In genomic region chr10:75390156-75390555, GRCm38 (mm10) we compare ENCODE assay signal across 20 mouse cellular contexts. TPM values are rescaled to one million over a fixed set of nuclear protein-coding genes. Genes with fewer than 3 reads are reported as not detected.
DNase-seq lines count a peak whose midpoint lies in the region; ATAC-seq and TF ChIP-seq lines count a peak whose summit lies in the region.
"Had no signal": no experiment of that assay in that cellular context is flagged by ENCODE, and none has a peak within 500 bp of the region (broad histone marks: within the 10 kb centered on the region; RNA-seq: fewer than 3 reads in every experiment).

No protein-coding gene starts in this region.

- 81% methylated on average over 2 of the region's 2 CpGs for WGBS in liver, adult 2 months
- WGBS in liver, embryonic 11.5 days: 82% methylated on average over 2 of the region's 2 CpGs
- 60% methylated on average over 2 of the region's 2 CpGs for WGBS in hindbrain, postnatal 0 days

- no peaks in the 10 kb centered on the region for H3K36me3 ChIP-seq in liver, adult 2 months (ENCODE audit: control insufficient read depth, insufficient read depth, low read length)
- H3K36me3 ChIP-seq in liver, embryonic 11.5 days (ENCODE audit: control insufficient read depth, insufficient read depth, low read length): no peaks in the 10 kb centered on the region
- H3K36me3 ChIP-seq in splenic B cell, adult 2 months (ENCODE audit: control insufficient read depth, insufficient read depth, low read length, poor library complexity, severe bottlenecking): no peaks in the 10 kb centered on the region
- no peaks in the 10 kb centered on the region for H3K36me3 ChIP-seq in hindbrain, postnatal 0 days (ENCODE audit: insufficient read depth, low read length)
- H3K36me3 ChIP-seq: hindbrain, embryonic 13.5 days; limb, embryonic 13.5 days had no signal

- H3K79me2 ChIP-seq in liver, adult 2 months (ENCODE audit: control insufficient read depth, insufficient read depth, low read length): no peaks in the 10 kb centered on the region

- H3K9me3 ChIP-seq in liver, embryonic 11.5 days (ENCODE audit: control insufficient read depth, low read length): no peaks in the 10 kb centered on the region
- no peaks in the 10 kb centered on the region for H3K9me3 ChIP-seq in hindbrain, postnatal 0 days (ENCODE audit: low read length)
- H3K9me3 ChIP-seq: hindbrain, embryonic 13.5 days; limb, embryonic 13.5 days had no signal

- no peaks in the 10 kb centered on the region for H3K4me1 ChIP-seq in liver, adult 2 months (ENCODE audit: control insufficient read depth, insufficient read depth, low read length)
- H3K4me1 ChIP-seq in liver, embryonic 11.5 days (replicated peaks; ENCODE audit: control insufficient read depth, insufficient read depth, low read length): no peaks in the 10 kb centered on the region
- no peaks in the 10 kb centered on the region for H3K4me1 ChIP-seq in hindbrain, postnatal 0 days (ENCODE audit: insufficient read depth, low read length)
- H3K4me1 ChIP-seq: hindbrain, embryonic 13.5 days; limb, embryonic 13.5 days had no signal

- no peak overlapping the region for H3K4me2 ChIP-seq in liver, embryonic 11.5 days
- no peak overlapping the region for H3K4me2 ChIP-seq in hindbrain, postnatal 0 days (ENCODE audit: low read depth, low read length)
- H3K4me2 ChIP-seq: heart, embryonic 11.5 days; hindbrain, embryonic 13.5 days; limb, embryonic 13.5 days; midbrain, embryonic 11.5 days had no signal

- no peak overlapping the region for H3K27ac ChIP-seq in liver, adult 2 months (replicated peaks; ENCODE audit: insufficient read depth, low read depth, low read length)
- H3K27ac ChIP-seq in liver, embryonic 11.5 days (ENCODE audit: low read depth, low read length): no peak overlapping the region
- H3K27ac ChIP-seq in hindbrain, postnatal 0 days: no peak overlapping the region
- H3K27ac ChIP-seq: hindbrain, embryonic 13.5 days; limb, embryonic 13.5 days had no signal

- ATAC-seq in liver, embryonic 11.5 days (replicated peaks; ENCODE audit: low FRiP score): no peak
- peak; percentile 54; the same call in 1 of the 2 replicates for ATAC-seq in common myeloid progenitor, adult 5-6 weeks (replicated peaks; ENCODE audit: low read depth, poor library complexity, severe bottlenecking)
- no peak for ATAC-seq in hindbrain, postnatal 0 days
- ATAC-seq: forebrain, embryonic 16.5 days had no signal

- TF ChIP-seq CTCF in liver, adult 2 months (IDR thresholded peaks at IDR 0.05; ENCODE audit: low read depth, low read length): peak; percentile 62
- no peak for TF ChIP-seq CTCF in hindbrain, postnatal 0 days (IDR thresholded peaks at IDR 0.05; ENCODE audit: low read depth)

- H3K9ac ChIP-seq in liver, adult 2 months (ENCODE audit: low read depth, low read length): no peak overlapping the region
- no peak overlapping the region for H3K9ac ChIP-seq in liver, embryonic 11.5 days (ENCODE audit: low read depth, low read length)
- H3K9ac ChIP-seq in hindbrain, postnatal 0 days (replicated peaks; ENCODE audit: low read length): no peak overlapping the region
- H3K9ac ChIP-seq: hindbrain, embryonic 13.5 days; limb, embryonic 13.5 days had no signal

- peak; percentile 42 for DNase-seq in heart, adult 11 months
- DNase-seq in heart, postnatal 10 days: no peak
- peak; percentile 82 for DNase-seq in liver, adult 2 months (ENCODE audit: extremely low read depth, low read depth, low spot score)
- DNase-seq in liver, embryonic 11.5 days (ENCODE audit: low spot score): no peak
- peak; percentile 35 for DNase-seq in splenic B cell, adult 2 months (ENCODE audit: low read depth, low spot score)
- DNase-seq in hindbrain, postnatal 0 days (ENCODE audit: low spot score): no peak
- DNase-seq in right cerebral cortex, postnatal 25 days: no peak
- DNase-seq: embryo, embryonic 11 days; kidney, adult 18-20 months; kidney, postnatal 4 days; lung, postnatal 4 days; right cerebral cortex, adult 18-20 months; thymus, postnatal 36 days had no signal

- H3K27me3 ChIP-seq in liver, adult 2 months (ENCODE audit: control insufficient read depth, insufficient read depth, low read length): no peaks in the 10 kb centered on the region
- H3K27me3 ChIP-seq in liver, embryonic 11.5 days (replicated peaks; ENCODE audit: control insufficient read depth, insufficient read depth, low read length): no peaks in the 10 kb centered on the region
- H3K27me3 ChIP-seq in splenic B cell, adult 2 months (ENCODE audit: control insufficient read depth, insufficient read depth, low read length, poor library complexity, severe bottlenecking): no peaks in the 10 kb centered on the region
- no peaks in the 10 kb centered on the region for H3K27me3 ChIP-seq in hindbrain, postnatal 0 days (ENCODE audit: insufficient read depth, low read length)
- H3K27me3 ChIP-seq: hindbrain, embryonic 13.5 days; limb, embryonic 13.5 days had no signal

- no peak for TF ChIP-seq POLR2A in liver, adult 2 months (IDR thresholded peaks at IDR 0.05; ENCODE audit: extremely low read depth, insufficient read depth, low read length)

- no peak overlapping the region for H3K4me3 ChIP-seq in liver, adult 2 months (ENCODE audit: insufficient read depth, low read depth, low read length)
- no peak overlapping the region for H3K4me3 ChIP-seq in liver, embryonic 11.5 days (ENCODE audit: low read depth, low read length)
- H3K4me3 ChIP-seq in hindbrain, postnatal 0 days (ENCODE audit: low read length): no peak overlapping the region
- H3K4me3 ChIP-seq: hindbrain, embryonic 13.5 days; limb, embryonic 13.5 days had no signal

- intact Hi-C loops in heart, postnatal 10 days (cut with DNase I): loop anchor here (1.0 to 5.0 kb wide), 4 partner anchors 73 to 207 kb away; partner anchors contain the start of gene Adora2a

RNA-seq across cellular contexts. Expression of gene Upb1, which starts 10.8 kb away (rescaled TPM):
- under 1 TPM; 0.17 to 0.24 TPM for total RNA-seq in heart, postnatal 10 days (2021)
- 220 and 232 TPM in 2 replicates for total RNA-seq in liver, adult 2 months (2014; rRNA removed)
- polyA plus RNA-seq in liver, adult 2 months (2012; rRNA removed): 120 and 125 TPM in 2 replicates
- 5.5 and 5.7 TPM in 2 replicates for polyA plus RNA-seq in liver, embryonic 11.5 days (2014; fragmentation: Nextera tagmentation; extraction: Ambion mirVana)
- total RNA-seq in common myeloid progenitor, adult 5-6 weeks (2017): 0.27 TPM in 1 of 2 replicates, not detected in the other
- 0.26 and 0.50 TPM in 2 replicates for total RNA-seq in hindbrain, postnatal 0 days (2014; rRNA removed)
- polyA plus RNA-seq in hindbrain, postnatal 0 days (2015; fragmentation: Nextera tagmentation; extraction: Ambion mirVana): 0.71 and 1.4 TPM in 2 replicates
- polyA plus RNA-seq: midbrain, embryonic 11.5 days; neural tube, embryonic 11.5 days had no signal

Comparison
In these comparisons a context has a peak if more than half of its experiments do, and no peak if none do; other contexts are left out.
1. DNase-seq: peak in heart, adult 11 months (single experiment), liver, adult 2 months (single experiment) and splenic B cell, adult 2 months (single experiment); none in heart, postnatal 10 days (0 of 2), liver, embryonic 11.5 days (single experiment), hindbrain, postnatal 0 days (single experiment) and right cerebral cortex, postnatal 25 days (single experiment).
2. RNA of gene Upb1, which starts 10.8 kb away (total RNA-seq): 220 to 232 TPM in liver, adult 2 months; 0.27 TPM in common myeloid progenitor, adult 5-6 weeks, 0.26 to 0.50 TPM in hindbrain, postnatal 0 days and 0.17 to 0.24 TPM in heart, postnatal 10 days; every median in the first group is over 100 times any median in the second.